Mouse (Mus musculus): ENCODE results near the gene En2. TPM values are rescaled to one million over a fixed set of nuclear protein-coding genes. Genes with fewer than 3 reads are reported as not detected.
A peak's percentile ranks its signal among the peaks of the same experiment; 100 is the strongest.

The En2 gene
- polyA plus RNA-seq, 1 experiment from 2014 or later = 0.55 TPM

- Histone ChIP-seq H3K4me2 (ENCODE audit: low read length) (peak overlapping the region; percentile 42), H3K9me3 (ENCODE audit: control insufficient read depth, low read length) (no peaks in the 10 kb centered on the region), H3K4me3 (ENCODE audit: low read length) (peak overlapping the region; percentile 15; the same call in 1 of the 2 replicates), H3K27me3 (replicated peaks; ENCODE audit: control insufficient read depth, insufficient read depth, low read length) (peaks cover 51% of the 10 kb centered on the region), H3K36me3 (ENCODE audit: control insufficient read depth, insufficient read depth, low read length) (no peaks in the 10 kb centered on the region), H3K9ac (ENCODE audit: low read depth, low read length) (no peak overlapping the region), H3K27ac (ENCODE audit: low read depth, low read length) (0 out of 2 replicates have a peak overlapping the region, but pooled peaks have one; percentile 8), H3K4me1 (ENCODE audit: control insufficient read depth, insufficient read depth, low read depth, low read length) (peaks cover 7% of the 10 kb centered on the region; the same call in 1 of the 2 replicates)
- 6% methylated on average over 28 of the region's 28 CpGs for WGBS
- ATAC-seq = peak; percentile 74
These were observed 40.9 kb upstream of the En2 start for GRCm38 (mm10) chr5:28124321-28125230.

GRCm38 (mm10) chr5:28128851-28129250 lies 36.6 kb upstream of the En2 start:
- no peak overlapping the region for H3K4me2 ChIP-seq (ENCODE audit: low read length)
- H3K4me1 ChIP-seq (ENCODE audit: control insufficient read depth, insufficient read depth, low read depth, low read length) = peaks cover 5% of the 10 kb centered on the region; the same call in 1 of the 2 replicates
- H3K36me3 ChIP-seq (ENCODE audit: control insufficient read depth, insufficient read depth, low read length) = no peaks in the 10 kb centered on the region
- WGBS = 50% methylated on average over 1 of the region's 1 CpGs
- H3K9me3 ChIP-seq (ENCODE audit: control insufficient read depth, low read length) = no peaks in the 10 kb centered on the region
- peaks cover 35% of the 10 kb centered on the region for H3K27me3 ChIP-seq (replicated peaks; ENCODE audit: control insufficient read depth, insufficient read depth, low read length)
- H3K9ac ChIP-seq (ENCODE audit: low read depth, low read length) = no peak overlapping the region
- ATAC-seq = no peak
- H3K4me3 ChIP-seq (ENCODE audit: low read length) = no peak overlapping the region
- no peak overlapping the region for H3K27ac ChIP-seq (ENCODE audit: low read depth, low read length)

GRCm38 (mm10) chr5:28132231-28132630 lies 33.3 kb upstream of the En2 start:
- H3K27me3 ChIP-seq (replicated peaks; ENCODE audit: control insufficient read depth, insufficient read depth, low read length) = peaks cover 10% of the 10 kb centered on the region
- WGBS = 83% methylated on average over 5 of the region's 5 CpGs
- no peak for ATAC-seq

GRCm38 (mm10) chr5:28136438-28136837 lies 29.1 kb upstream of the En2 start:
- Histone ChIP-seq H3K27me3 (replicated peaks; ENCODE audit: control insufficient read depth, insufficient read depth, low read length) (no peaks in the 10 kb centered on the region), H3K4me2 (ENCODE audit: low read length) (no peak overlapping the region), H3K27ac (ENCODE audit: low read depth, low read length) (no peak overlapping the region), H3K36me3 (ENCODE audit: control insufficient read depth, insufficient read depth, low read length) (no peaks in the 10 kb centered on the region), H3K9me3 (ENCODE audit: control insufficient read depth, low read length) (no peaks in the 10 kb centered on the region), H3K4me3 (ENCODE audit: low read length) (no peak overlapping the region), H3K9ac (ENCODE audit: low read depth, low read length) (no peak overlapping the region), H3K4me1 (ENCODE audit: control insufficient read depth, insufficient read depth, low read depth, low read length) (peaks cover 3% of the 10 kb centered on the region; the same call in 1 of the 2 replicates)
- WGBS = 38% methylated on average over 2 of the region's 2 CpGs
- peak; percentile 94 for ATAC-seq

More at GRCm38 (mm10) chr5:28132231-28132630, 33.3 kb upstream of the En2 start:
- H3K27ac ChIP-seq (ENCODE audit: low read depth, low read length) = no peak overlapping the region
- no peak overlapping the region for H3K4me3 ChIP-seq (ENCODE audit: low read length)
- H3K9me3 ChIP-seq (ENCODE audit: control insufficient read depth, low read length) = no peaks in the 10 kb centered on the region
- H3K36me3 ChIP-seq (ENCODE audit: control insufficient read depth, insufficient read depth, low read length) = no peaks in the 10 kb centered on the region
- no peak overlapping the region for H3K4me2 ChIP-seq (ENCODE audit: low read length)
- H3K4me1 ChIP-seq (ENCODE audit: control insufficient read depth, insufficient read depth, low read depth, low read length) = peaks cover 3% of the 10 kb centered on the region; the same call in 1 of the 2 replicates
- no peak overlapping the region for H3K9ac ChIP-seq (ENCODE audit: low read depth, low read length)

GRCm38 (mm10) chr5:28144555-28144954 lies 20.9 kb upstream of the En2 start:
- Histone ChIP-seq H3K27ac (ENCODE audit: low read depth, low read length) (no peak overlapping the region), H3K4me2 (ENCODE audit: low read length) (no peak overlapping the region), H3K27me3 (replicated peaks; ENCODE audit: control insufficient read depth, insufficient read depth, low read length) (no peaks in the 10 kb centered on the region), H3K9ac (ENCODE audit: low read depth, low read length) (no peak overlapping the region), H3K4me1 (ENCODE audit: control insufficient read depth, insufficient read depth, low read depth, low read length) (no peaks in the 10 kb centered on the region), H3K4me3 (ENCODE audit: low read length) (no peak overlapping the region), H3K36me3 (ENCODE audit: control insufficient read depth, insufficient read depth, low read length) (no peaks in the 10 kb centered on the region), H3K9me3 (ENCODE audit: control insufficient read depth, low read length) (no peaks in the 10 kb centered on the region)
- no peak for ATAC-seq

GRCm38 (mm10) chr5:28146018-28146417 lies 19.5 kb upstream of the En2 start:
- Histone ChIP-seq H3K4me2 (ENCODE audit: low read length) (no peak overlapping the region), H3K4me1 (ENCODE audit: control insufficient read depth, insufficient read depth, low read depth, low read length) (no peaks in the 10 kb centered on the region), H3K9me3 (ENCODE audit: control insufficient read depth, low read length) (no peaks in the 10 kb centered on the region), H3K27ac (ENCODE audit: low read depth, low read length) (no peak overlapping the region), H3K9ac (ENCODE audit: low read depth, low read length) (no peak overlapping the region), H3K36me3 (ENCODE audit: control insufficient read depth, insufficient read depth, low read length) (no peaks in the 10 kb centered on the region), H3K27me3 (replicated peaks; ENCODE audit: control insufficient read depth, insufficient read depth, low read length) (no peaks in the 10 kb centered on the region), H3K4me3 (ENCODE audit: low read length) (no peak overlapping the region)
- no peak for ATAC-seq
- WGBS = 82% methylated on average over 8 of the region's 8 CpGs

- Histone ChIP-seq H3K4me3 (ENCODE audit: low read length) (no peak overlapping the region), H3K4me2 (ENCODE audit: low read length) (no peak overlapping the region), H3K4me1 (ENCODE audit: control insufficient read depth, insufficient read depth, low read depth, low read length) (no peaks in the 10 kb centered on the region), H3K36me3 (ENCODE audit: control insufficient read depth, insufficient read depth, low read length) (no peaks in the 10 kb centered on the region), H3K27ac (ENCODE audit: low read depth, low read length) (no peak overlapping the region), H3K9me3 (ENCODE audit: control insufficient read depth, low read length) (no peaks in the 10 kb centered on the region), H3K9ac (ENCODE audit: low read depth, low read length) (no peak overlapping the region), H3K27me3 (replicated peaks; ENCODE audit: control insufficient read depth, insufficient read depth, low read length) (no peaks in the 10 kb centered on the region; the same call in 1 of the 2 replicates)
- WGBS = 35% methylated on average over 3 of the region's 3 CpGs
- ATAC-seq = no peak
These were observed 17.0 kb upstream of the En2 start for GRCm38 (mm10) chr5:28148473-28148872.

- peaks cover 2% of the 10 kb centered on the region for H3K27me3 ChIP-seq (replicated peaks; ENCODE audit: control insufficient read depth, insufficient read depth, low read length)
- H3K36me3 ChIP-seq (ENCODE audit: control insufficient read depth, insufficient read depth, low read length) = no peaks in the 10 kb centered on the region
- 54% methylated on average over 3 of the region's 3 CpGs for WGBS
- H3K4me2 ChIP-seq (ENCODE audit: low read length) = no peak overlapping the region
- no peaks in the 10 kb centered on the region for H3K4me1 ChIP-seq (ENCODE audit: control insufficient read depth, insufficient read depth, low read depth, low read length)
- H3K4me3 ChIP-seq (ENCODE audit: low read length) = no peak overlapping the region
- H3K27ac ChIP-seq (ENCODE audit: low read depth, low read length) = no peak overlapping the region
- no peak overlapping the region for H3K9ac ChIP-seq (ENCODE audit: low read depth, low read length)
- no peaks in the 10 kb centered on the region for H3K9me3 ChIP-seq (ENCODE audit: control insufficient read depth, low read length)
- ATAC-seq = no peak
These were observed 16.1 kb upstream of the En2 start for GRCm38 (mm10) chr5:28149436-28149835.

GRCm38 (mm10) chr5:28157044-28157730 lies 8.3 kb upstream of the En2 start:
- H3K4me2 ChIP-seq (ENCODE audit: low read length) = no peak overlapping the region
- WGBS = 6% methylated on average over 9 of the region's 9 CpGs
- no peaks in the 10 kb centered on the region for H3K9me3 ChIP-seq (ENCODE audit: control insufficient read depth, low read length)
- H3K4me3 ChIP-seq (ENCODE audit: low read length) = no peak overlapping the region
- H3K36me3 ChIP-seq (ENCODE audit: control insufficient read depth, insufficient read depth, low read length) = no peaks in the 10 kb centered on the region
- H3K9ac ChIP-seq (ENCODE audit: low read depth, low read length) = no peak overlapping the region
- no peak overlapping the region for H3K27ac ChIP-seq (ENCODE audit: low read depth, low read length)
- no peak for ATAC-seq
- peaks cover 46% of the 10 kb centered on the region for H3K27me3 ChIP-seq (replicated peaks; ENCODE audit: control insufficient read depth, insufficient read depth, low read length)
- peaks cover 4% of the 10 kb centered on the region for H3K4me1 ChIP-seq (ENCODE audit: control insufficient read depth, insufficient read depth, low read depth, low read length)

Measured in hindbrain, embryonic 16.5 days (tissue).